In genomic region chr2:131203816-131204409, GRCm38 (mm10) we compare ENCODE assay signal across 10 mouse cellular contexts. TPM values are rescaled to one million over a fixed set of nuclear protein-coding genes. Genes with fewer than 3 reads are reported as not detected.
DNase-seq lines count a peak whose midpoint lies in the region; ATAC-seq and TF ChIP-seq lines count a peak whose summit lies in the region.
"Had no signal": no experiment of that assay in that cellular context is flagged by ENCODE, and none has a peak within 500 bp of the region (broad histone marks: within the 10 kb centered on the region; RNA-seq: fewer than 3 reads in every experiment).

No protein-coding gene starts in this region.

- H3K9me3 ChIP-seq in heart, embryonic 14.5 days (ENCODE audit: control insufficient read depth, low read length): no peaks in the 10 kb centered on the region
- no peaks in the 10 kb centered on the region for H3K9me3 ChIP-seq in lung, embryonic 15.5 days
- no peaks in the 10 kb centered on the region for H3K9me3 ChIP-seq in limb, embryonic 14.5 days (ENCODE audit: control insufficient read depth, low read length)
- no peaks in the 10 kb centered on the region for H3K9me3 ChIP-seq in stomach, embryonic 16.5 days (replicated peaks; ENCODE audit: control insufficient read depth, low read length)
- H3K9me3 ChIP-seq: forebrain, embryonic 13.5 days; midbrain, embryonic 15.5 days had no signal

- H3K4me2 ChIP-seq in heart, embryonic 14.5 days (ENCODE audit: low read length): 0 out of 2 replicates have a peak overlapping the region, but pooled peaks have one; percentile 11
- H3K4me2 ChIP-seq in lung, embryonic 15.5 days: no peak overlapping the region; the same call in 1 of the 2 replicates
- no peak overlapping the region for H3K4me2 ChIP-seq in limb, embryonic 14.5 days (replicated peaks; ENCODE audit: low read depth, low read length, severe bottlenecking)
- peak overlapping the region; percentile 42; the same call in 1 of the 2 replicates for H3K4me2 ChIP-seq in stomach, embryonic 16.5 days (ENCODE audit: low read depth, low read length)
- H3K4me2 ChIP-seq: forebrain, embryonic 13.5 days; midbrain, embryonic 15.5 days had no signal

- H3K27me3 ChIP-seq in heart, embryonic 14.5 days (ENCODE audit: control insufficient read depth, insufficient read depth, low read length): no peaks in the 10 kb centered on the region
- H3K27me3 ChIP-seq in lung, embryonic 15.5 days: no peaks in the 10 kb centered on the region
- H3K27me3 ChIP-seq in limb, embryonic 14.5 days (ENCODE audit: control insufficient read depth, insufficient read depth, low read length): no peaks in the 10 kb centered on the region
- H3K27me3 ChIP-seq in stomach, embryonic 16.5 days (ENCODE audit: control insufficient read depth, insufficient read depth, low read length): no peaks in the 10 kb centered on the region
- H3K27me3 ChIP-seq: forebrain, embryonic 13.5 days; midbrain, embryonic 15.5 days had no signal

- H3K36me3 ChIP-seq in heart, embryonic 14.5 days (ENCODE audit: control insufficient read depth, insufficient read depth, low read length): 0 out of 2 replicates have a peak, but pooled peaks cover 6% of the 10 kb centered on the region
- H3K36me3 ChIP-seq in lung, embryonic 15.5 days: peaks cover 4% of the 10 kb centered on the region; the same call in 1 of the 2 replicates
- H3K36me3 ChIP-seq in limb, embryonic 14.5 days (ENCODE audit: control insufficient read depth, insufficient read depth, low read length): peaks cover 12% of the 10 kb centered on the region
- no peaks in the 10 kb centered on the region for H3K36me3 ChIP-seq in stomach, embryonic 16.5 days (ENCODE audit: control insufficient read depth, insufficient read depth, low read length)
- H3K36me3 ChIP-seq: midbrain, embryonic 15.5 days had no signal

- no peak for TF ChIP-seq CTCF in lung, adult 2 months (IDR thresholded peaks at IDR 0.05; ENCODE audit: insufficient read depth, low read length)

- no peak overlapping the region for H3K9ac ChIP-seq in heart, embryonic 14.5 days (ENCODE audit: low read length)
- no peak overlapping the region for H3K9ac ChIP-seq in lung, embryonic 15.5 days
- no peak overlapping the region for H3K9ac ChIP-seq in limb, embryonic 14.5 days (ENCODE audit: low read depth, low read length, severe bottlenecking)
- peak overlapping the region; percentile 37; the same call in 1 of the 2 replicates for H3K9ac ChIP-seq in stomach, embryonic 16.5 days (ENCODE audit: low read length)
- H3K9ac ChIP-seq: forebrain, embryonic 13.5 days; midbrain, embryonic 15.5 days had no signal

- no peak for DNase-seq in heart, adult 9 months (ENCODE audit: low spot score in 2 of 2)
- DNase-seq in lung, adult 2 months: no peak
- no peak for DNase-seq in limb, embryonic 14.5 days (ENCODE audit: low spot score)
- no peak for DNase-seq in adrenal gland, postnatal 25 days
- DNase-seq in spleen, postnatal 4 days (ENCODE audit: low spot score in 2 of 2): no peak

- peaks cover 11% of the 10 kb centered on the region in 2 experiments for H3K4me1 ChIP-seq in heart, embryonic 14.5 days (ENCODE audit: control insufficient read depth in 2 of 2, insufficient read depth in 2 of 2, low read length in 2 of 2)
- peaks cover 20% of the 10 kb centered on the region for H3K4me1 ChIP-seq in lung, embryonic 15.5 days
- H3K4me1 ChIP-seq in lung, adult 2 months (ENCODE audit: control insufficient read depth, insufficient read depth, low read length): peaks cover 13% of the 10 kb centered on the region
- peaks cover 11% of the 10 kb centered on the region for H3K4me1 ChIP-seq in limb, embryonic 14.5 days (ENCODE audit: control insufficient read depth, insufficient read depth, low read length)
- peaks cover 21% of the 10 kb centered on the region for H3K4me1 ChIP-seq in stomach, embryonic 16.5 days (ENCODE audit: control insufficient read depth, insufficient read depth, low read length)

- ATAC-seq in heart, embryonic 14.5 days (ENCODE audit: insufficient number of reproducible peaks, insufficient read depth, low FRiP score, low read depth): no peak
- ATAC-seq in lung, embryonic 15.5 days (ENCODE audit: borderline replicate concordance, extremely low read depth, low FRiP score, low TSS enrichment): no peak
- no peak for ATAC-seq in limb, embryonic 14.5 days (ENCODE audit: low FRiP score, low read depth)
- peak; percentile 27; the same call in 1 of the 2 replicates for ATAC-seq in stomach, embryonic 16.5 days (ENCODE audit: insufficient read depth, low FRiP score)
- ATAC-seq: forebrain, embryonic 13.5 days; midbrain, embryonic 15.5 days had no signal

- H3K27ac ChIP-seq in heart, embryonic 14.5 days (replicated peaks in 1 of 2; ENCODE audit: control insufficient read depth in 1 of 2, insufficient read depth in 1 of 2, low read depth in 2 of 2, low read length in 2 of 2): no peak overlapping the region
- peak overlapping the region; percentile 83 for H3K27ac ChIP-seq in lung, embryonic 15.5 days
- H3K27ac ChIP-seq in limb, embryonic 14.5 days (replicated peaks; ENCODE audit: low read depth, low read length): peak overlapping the region; percentile 85
- peak overlapping the region; percentile 93 for H3K27ac ChIP-seq in stomach, embryonic 16.5 days (ENCODE audit: low read length)
- H3K27ac ChIP-seq: forebrain, embryonic 13.5 days; midbrain, embryonic 15.5 days had no signal

- TF ChIP-seq POLR2A in lung, adult 2 months (IDR thresholded peaks at IDR 0.05; ENCODE audit: borderline replicate concordance, extremely low read depth, low read depth, low read length): no peak
- TF ChIP-seq POLR2A in limb, embryonic 14.5 days (IDR thresholded peaks at IDR 0.05; ENCODE audit: borderline replicate concordance, extremely low read depth, insufficient read depth, insufficient read length): no peak

- H3K4me3 ChIP-seq in heart, embryonic 14.5 days (ENCODE audit: control insufficient read depth in 1 of 2, insufficient read depth in 1 of 2, low read depth in 1 of 2, low read length in 2 of 2): no peak overlapping the region
- no peak overlapping the region for H3K4me3 ChIP-seq in lung, embryonic 15.5 days
- no peak overlapping the region for H3K4me3 ChIP-seq in lung, adult 2 months (replicated peaks; ENCODE audit: extremely low read depth, low read depth, low read length)
- no peak overlapping the region for H3K4me3 ChIP-seq in limb, embryonic 14.5 days (replicated peaks; ENCODE audit: low read length)
- H3K4me3 ChIP-seq in stomach, embryonic 16.5 days (replicated peaks; ENCODE audit: low read length): no peak overlapping the region
- H3K4me3 ChIP-seq: forebrain, embryonic 13.5 days; midbrain, embryonic 15.5 days had no signal

- 80% methylated on average over 6 of the region's 6 CpGs for WGBS in heart, embryonic 14.5 days
- 63% methylated on average over 6 of the region's 6 CpGs for WGBS in lung, embryonic 15.5 days
- WGBS in lung, adult 2 months: 54% methylated on average over 6 of the region's 6 CpGs
- 74% methylated on average over 6 of the region's 6 CpGs for WGBS in limb, embryonic 14.5 days
- 64% methylated on average over 6 of the region's 6 CpGs for WGBS in stomach, embryonic 16.5 days

RNA-seq across cellular contexts. Expression of gene Ap5s1, which starts 3.0 kb away (rescaled TPM):
- 39.7 and 44.3 TPM in 2 replicates for polyA plus RNA-seq in heart, embryonic 14.5 days (2014; fragmentation: Nextera tagmentation; extraction: Ambion mirVana)
- polyA plus RNA-seq in lung, embryonic 15.5 days (2015; fragmentation: Nextera tagmentation; extraction: Ambion mirVana): 22.6 and 27.0 TPM in 2 replicates
- polyA plus RNA-seq in lung, adult 2 months (2012; rRNA removed): 44.5 and 46.4 TPM in 2 replicates
- 29.5 and 50.9 TPM in 2 replicates for polyA plus RNA-seq in limb, embryonic 14.5 days (2012; rRNA removed)
- 25.9 and 26.7 TPM in 2 replicates for polyA plus RNA-seq in limb, embryonic 14.5 days (2014; fragmentation: Nextera tagmentation; extraction: Ambion mirVana)
- 25.7 and 26.4 TPM in 2 replicates for polyA plus RNA-seq in stomach, embryonic 16.5 days (2015; fragmentation: Nextera tagmentation; extraction: Ambion mirVana)
- total RNA-seq in adrenal gland, postnatal 25 days (2021): 18.6 and 24.5 TPM in 2 replicates

RNA-seq across cellular contexts. Expression of gene Spef1, which starts 16.8 kb away (rescaled TPM):
- 2.0 and 2.4 TPM in 2 replicates for polyA plus RNA-seq in heart, embryonic 14.5 days (2014; fragmentation: Nextera tagmentation; extraction: Ambion mirVana)
- 5.0 and 5.8 TPM in 2 replicates for polyA plus RNA-seq in lung, embryonic 15.5 days (2015; fragmentation: Nextera tagmentation; extraction: Ambion mirVana)
- 16.6 and 19.2 TPM in 2 replicates for polyA plus RNA-seq in lung, adult 2 months (2012; rRNA removed)
- 16.3 and 18.2 TPM in 2 replicates for polyA plus RNA-seq in limb, embryonic 14.5 days (2012; rRNA removed)
- 6.7 and 8.1 TPM in 2 replicates for polyA plus RNA-seq in limb, embryonic 14.5 days (2014; fragmentation: Nextera tagmentation; extraction: Ambion mirVana)
- polyA plus RNA-seq in stomach, embryonic 16.5 days (2015; fragmentation: Nextera tagmentation; extraction: Ambion mirVana): 3.6 and 4.8 TPM in 2 replicates
- total RNA-seq in adrenal gland, postnatal 25 days (2021): 5.0 and 7.6 TPM in 2 replicates

RNA-seq across cellular contexts. Expression of gene Cdc25b, which starts 17.2 kb away (rescaled TPM):
- 33.1 and 38.9 TPM in 2 replicates for polyA plus RNA-seq in heart, embryonic 14.5 days (2014; fragmentation: Nextera tagmentation; extraction: Ambion mirVana)
- polyA plus RNA-seq in lung, embryonic 15.5 days (2015; fragmentation: Nextera tagmentation; extraction: Ambion mirVana): 56.1 and 58.4 TPM in 2 replicates
- 34.5 and 39.1 TPM in 2 replicates for polyA plus RNA-seq in lung, adult 2 months (2012; rRNA removed)
- polyA plus RNA-seq in limb, embryonic 14.5 days (2012; rRNA removed): 76.4 and 88.9 TPM in 2 replicates
- 52.1 and 56.2 TPM in 2 replicates for polyA plus RNA-seq in limb, embryonic 14.5 days (2014; fragmentation: Nextera tagmentation; extraction: Ambion mirVana)
- 72.3 and 72.8 TPM in 2 replicates for polyA plus RNA-seq in stomach, embryonic 16.5 days (2015; fragmentation: Nextera tagmentation; extraction: Ambion mirVana)
- 8.3 and 10.8 TPM in 2 replicates for total RNA-seq in adrenal gland, postnatal 25 days (2021)

RNA-seq across cellular contexts. Expression of gene Cenpb, which starts 24.0 kb away (rescaled TPM):
- polyA plus RNA-seq in heart, embryonic 14.5 days (2014; fragmentation: Nextera tagmentation; extraction: Ambion mirVana): 6.2 and 7.0 TPM in 2 replicates
- polyA plus RNA-seq in lung, embryonic 15.5 days (2015; fragmentation: Nextera tagmentation; extraction: Ambion mirVana): 12.6 and 14.1 TPM in 2 replicates
- polyA plus RNA-seq in lung, adult 2 months (2012; rRNA removed): 131 and 138 TPM in 2 replicates
- 48.3 and 56.4 TPM in 2 replicates for polyA plus RNA-seq in limb, embryonic 14.5 days (2012; rRNA removed)
- polyA plus RNA-seq in limb, embryonic 14.5 days (2014; fragmentation: Nextera tagmentation; extraction: Ambion mirVana): 9.2 and 12.2 TPM in 2 replicates
- polyA plus RNA-seq in stomach, embryonic 16.5 days (2015; fragmentation: Nextera tagmentation; extraction: Ambion mirVana): 9.2 and 10.4 TPM in 2 replicates
- 52.9 and 66.5 TPM in 2 replicates for total RNA-seq in adrenal gland, postnatal 25 days (2021)

RNA-seq across cellular contexts. Expression of gene Mavs, which starts 29.9 kb away (rescaled TPM):
- polyA plus RNA-seq in heart, embryonic 14.5 days (2014; fragmentation: Nextera tagmentation; extraction: Ambion mirVana): 20.0 and 20.9 TPM in 2 replicates
- 18.5 and 19.7 TPM in 2 replicates for polyA plus RNA-seq in lung, embryonic 15.5 days (2015; fragmentation: Nextera tagmentation; extraction: Ambion mirVana)
- 49.8 and 59.7 TPM in 2 replicates for polyA plus RNA-seq in lung, adult 2 months (2012; rRNA removed)
- polyA plus RNA-seq in limb, embryonic 14.5 days (2012; rRNA removed): 27.4 and 37.2 TPM in 2 replicates
- 17.2 and 18.6 TPM in 2 replicates for polyA plus RNA-seq in limb, embryonic 14.5 days (2014; fragmentation: Nextera tagmentation; extraction: Ambion mirVana)
- polyA plus RNA-seq in stomach, embryonic 16.5 days (2015; fragmentation: Nextera tagmentation; extraction: Ambion mirVana): 23.7 and 29.3 TPM in 2 replicates
- 44.2 and 45.9 TPM in 2 replicates for total RNA-seq in adrenal gland, postnatal 25 days (2021)

Comparison
In these comparisons a context has a peak if more than half of its experiments do, and no peak if none do; other contexts are left out.
1. H3K27ac ChIP-seq: peak in lung, embryonic 15.5 days (single experiment), limb, embryonic 14.5 days (single experiment) and stomach, embryonic 16.5 days (single experiment); none in heart, embryonic 14.5 days (0 of 2).
2. H3K4me2 ChIP-seq: peak in heart, embryonic 14.5 days (single experiment) and stomach, embryonic 16.5 days (single experiment); none in lung, embryonic 15.5 days (single experiment) and limb, embryonic 14.5 days (single experiment).